Mouse (Mus musculus): Measurements from ENCODE around the gene Gm21887. TPM values are rescaled to one million over a fixed set of nuclear protein-coding genes. Genes with fewer than 3 reads are reported as not detected.
"Not testable (repeated sequence)": the region's sequence is repeated elsewhere in the genome, so short reads cannot be mapped to it uniquely, and the experiment has no call there.

Gm21887 gene
- polyA plus RNA-seq, 2 experiments from 2014 or later: 25.2 to 130 TPM

- ATAC-seq: not testable (repeated sequence)
Observed at GRCm38 (mm10) chrX:169998559-169999219, 10.8 kb upstream of the Gm21887 start.

- not testable (repeated sequence) for ATAC-seq
Observed at GRCm38 (mm10) chrX:169999226-169999883, 10.1 kb upstream of the Gm21887 start.

- not testable (repeated sequence) for ATAC-seq
Observed at GRCm38 (mm10) chrX:169999912-170000641, 9.4 kb upstream of the Gm21887 start.

GRCm38 (mm10) chrX:170000642-170001387 lies 8.6 kb upstream of the Gm21887 start:
- ATAC-seq: not testable (repeated sequence)

- ATAC-seq: not testable (repeated sequence)
Observed at GRCm38 (mm10) chrX:170001388-170001695, 8.1 kb upstream of the Gm21887 start.

GRCm38 (mm10) chrX:170002510-170003197 lies 6.8 kb upstream of the Gm21887 start:
- ATAC-seq: not testable (repeated sequence)

GRCm38 (mm10) chrX:170003536-170003935 lies 5.9 kb upstream of the Gm21887 start:
- ATAC-seq: not testable (repeated sequence)

GRCm38 (mm10) chrX:170004236-170004635 lies 5.2 kb upstream of the Gm21887 start:
- ATAC-seq: not testable (repeated sequence)

- not testable (repeated sequence) for ATAC-seq
Observed at GRCm38 (mm10) chrX:170004793-170005192, 4.7 kb upstream of the Gm21887 start.

- not testable (repeated sequence) for ATAC-seq
Observed at GRCm38 (mm10) chrX:170005194-170005593, 4.3 kb upstream of the Gm21887 start.

- not testable (repeated sequence) for ATAC-seq
Observed at GRCm38 (mm10) chrX:170005695-170006297, 3.7 kb upstream of the Gm21887 start.

GRCm38 (mm10) chrX:170006694-170007247 lies 2.7 kb upstream of the Gm21887 start:
- not testable (repeated sequence) for ATAC-seq

- ATAC-seq: not testable (repeated sequence)
Observed at GRCm38 (mm10) chrX:170007375-170008178, 1.9 kb upstream of the Gm21887 start.

GRCm38 (mm10) chrX:170008179-170008467 lies 1.3 kb upstream of the Gm21887 start:
- ATAC-seq: not testable (repeated sequence)

- ATAC-seq: not testable (repeated sequence)
Observed at GRCm38 (mm10) chrX:170008584-170008983, 875 bp upstream of the Gm21887 start.

GRCm38 (mm10) chrX:170009801-170010221 lies 352 bp downstream of the Gm21887 start:
- ATAC-seq: peak; percentile 94

GRCm38 (mm10) chrX:170010581-170011528 lies 1.4 kb downstream of the Gm21887 start:
- not testable (repeated sequence) for ATAC-seq

- not testable (repeated sequence) for ATAC-seq
Observed at GRCm38 (mm10) chrX:170011529-170011879, 2.0 kb downstream of the Gm21887 start.

- not testable (repeated sequence) for ATAC-seq
Observed at GRCm38 (mm10) chrX:170013421-170013820, 4.0 kb downstream of the Gm21887 start.

All from CD4-positive, CD25-positive, alpha-beta regulatory T cell, adult 4 months (primary cell).